Mouse (Mus musculus) heart, embryonic 15.5 days (tissue): ENCODE measurements around the gene Ngly1. TPM values are rescaled to one million over a fixed set of nuclear protein-coding genes. Genes with fewer than 3 reads are reported as not detected.

Experiments used
- ATAC-seq: fragments of 200-750 bp; cut with Nextera tagmentation; replicated peaks from 2 replicates; pipeline ENCODE4 v1.8.0; 2017; ENCODE audit warnings: low read depth, moderate TSS enrichment; ENCODE audit not compliant: insufficient number of reproducible peaks, insufficient read depth, low FRiP score
- H3K27ac ChIP-seq: fragments of 300-500 bp; sonication (generic); 2 replicates; pipeline ENCODE4 v1.5.1; 2015; ENCODE audit warnings: mild to moderate bottlenecking, inconsistent platforms
- H3K27me3 ChIP-seq: fragments of 300-500 bp; sonication (generic); 2 replicates; pipeline ENCODE4 v1.6.1; 2015; ENCODE audit warnings: inconsistent platforms
- H3K36me3 ChIP-seq: fragments of 300-500 bp; sonication (generic); 2 replicates; pipeline ENCODE4 v1.6.1; 2015; ENCODE audit warnings: mild to moderate bottlenecking, inconsistent platforms
- H3K4me1 ChIP-seq: fragments of 300-500 bp; sonication (generic); replicated peaks from 2 replicates; pipeline ENCODE4 v1.6.1; 2015; ENCODE audit warnings: inconsistent platforms
- H3K4me2 ChIP-seq: fragments of 300-500 bp; sonication (generic); 2 replicates; pipeline ENCODE4 v1.6.1; 2015; ENCODE audit warnings: inconsistent platforms, mild to moderate bottlenecking, moderate library complexity
- H3K4me3 ChIP-seq: fragments of 300-500 bp; sonication (generic); 2 replicates; pipeline ENCODE4 v1.5.1; 2015; ENCODE audit warnings: mild to moderate bottlenecking, inconsistent platforms
- H3K9ac ChIP-seq: fragments of 300-500 bp; sonication (generic); 2 replicates; pipeline ENCODE4 v1.6.1; 2015; ENCODE audit warnings: mild to moderate bottlenecking, inconsistent platforms
- H3K9me3 ChIP-seq: fragments of 300-500 bp; sonication (generic); replicated peaks from 2 replicates; pipeline ENCODE4 v1.6.1; 2016; ENCODE audit warnings: inconsistent platforms
- WGBS: fragments of 180-500 bp; shearing (Covaris S2); methylation state at CpG from one replicate; pipeline ENCODE4 v1.1.7; 2015; ENCODE audit warnings: mixed read lengths; 5-methylcytosine and 5-hydroxymethylcytosine counted together
- polyA plus RNA-seq: library from polyadenylated mRNA; unstranded; fragments of >200 nt; fragmentation: Nextera tagmentation; extraction: Ambion mirVana; gene quantifications from 2 replicates; pipeline ENCODE4 v1.2.1, GENCODE M21; 2015

The Ngly1 gene
- polyA plus RNA-seq, 1 experiment from 2014 or later: 23.7 TPM

GRCm38 (mm10) chr14:16261869-16262268, 12.8 kb downstream of the Ngly1 start:
- Histone ChIP-seq H3K27ac (no peak overlapping the region), H3K4me3 (no peak overlapping the region), H3K36me3 (peaks cover 24% of the 10 kb centered on the region), H3K27me3 (no peaks in the 10 kb centered on the region), H3K4me2 (no peak overlapping the region), H3K4me1 (no peaks in the 10 kb centered on the region), H3K9ac (no peak overlapping the region), H3K9me3 (no peaks in the 10 kb centered on the region)
- no peak for ATAC-seq
- WGBS: 79% methylated on average over 3 of the region's 3 CpGs

- ATAC-seq: no peak
- Histone ChIP-seq H3K9ac (no peak overlapping the region), H3K9me3 (no peaks in the 10 kb centered on the region), H3K4me1 (no peaks in the 10 kb centered on the region), H3K4me3 (no peak overlapping the region), H3K27me3 (no peaks in the 10 kb centered on the region), H3K27ac (no peak overlapping the region), H3K4me2 (no peak overlapping the region), H3K36me3 (peaks cover 23% of the 10 kb centered on the region)
- 89% methylated on average over 5 of the region's 5 CpGs for WGBS
Measured at GRCm38 (mm10) chr14:16267028-16267427, 17.9 kb downstream of the Ngly1 start.

- no peaks in the 10 kb centered on the region for H3K27me3 ChIP-seq
- no peak overlapping the region for H3K4me3 ChIP-seq
- WGBS: 78% methylated on average over 2 of the region's 2 CpGs
- H3K4me2 ChIP-seq: no peak overlapping the region
- H3K4me1 ChIP-seq: no peaks in the 10 kb centered on the region
- H3K27ac ChIP-seq: no peak overlapping the region
- no peaks in the 10 kb centered on the region for H3K9me3 ChIP-seq
- no peak for ATAC-seq
- peaks cover 25% of the 10 kb centered on the region for H3K36me3 ChIP-seq
- no peak overlapping the region for H3K9ac ChIP-seq
Measured at GRCm38 (mm10) chr14:16269776-16270175, 20.7 kb downstream of the Ngly1 start.

DNA sequence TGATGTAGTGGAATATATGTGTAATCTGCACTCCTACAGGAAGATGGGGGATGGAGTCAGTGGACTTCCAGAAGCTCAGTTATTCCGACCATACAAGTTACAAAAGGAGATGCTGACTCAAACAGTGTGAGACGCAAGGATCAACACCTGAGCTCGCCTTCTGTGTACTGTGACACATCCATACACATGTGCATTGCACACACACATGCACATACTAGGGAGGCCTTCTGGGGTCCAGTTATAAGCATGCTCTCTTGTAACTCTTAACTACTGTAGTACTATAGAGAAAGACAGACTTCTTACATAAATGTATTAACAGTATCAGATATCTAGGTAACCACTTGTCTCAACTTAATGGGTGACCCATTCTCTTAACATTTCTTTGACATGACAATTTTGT, 24.6 kb downstream of the Ngly1 start:
- 76% methylated on average over 3 of the region's 3 CpGs for WGBS
- H3K4me1 ChIP-seq: no peaks in the 10 kb centered on the region
- H3K27me3 ChIP-seq: no peaks in the 10 kb centered on the region
- H3K36me3 ChIP-seq: peaks cover 22% of the 10 kb centered on the region
- no peak for ATAC-seq
- no peaks in the 10 kb centered on the region for H3K9me3 ChIP-seq
- no peak overlapping the region for H3K4me3 ChIP-seq
- H3K4me2 ChIP-seq: no peak overlapping the region
- no peak overlapping the region for H3K9ac ChIP-seq
- H3K27ac ChIP-seq: no peak overlapping the region

- Histone ChIP-seq H3K27me3 (no peaks in the 10 kb centered on the region), H3K9me3 (no peaks in the 10 kb centered on the region), H3K4me2 (no peak overlapping the region), H3K27ac (no peak overlapping the region), H3K4me1 (no peaks in the 10 kb centered on the region), H3K36me3 (peaks cover 10% of the 10 kb centered on the region), H3K9ac (no peak overlapping the region), H3K4me3 (no peak overlapping the region)
- WGBS: 79% methylated on average over 4 of the region's 4 CpGs
- no peak for ATAC-seq
Measured at GRCm38 (mm10) chr14:16279196-16279595, 30.1 kb downstream of the Ngly1 start.

- no peak overlapping the region for H3K27ac ChIP-seq
- H3K4me2 ChIP-seq: no peak overlapping the region
- WGBS: 86% methylated on average over 4 of the region's 4 CpGs
- no peaks in the 10 kb centered on the region for H3K27me3 ChIP-seq
- no peak overlapping the region for H3K4me3 ChIP-seq
- H3K36me3 ChIP-seq: peaks cover 10% of the 10 kb centered on the region
- no peak for ATAC-seq
- no peak overlapping the region for H3K9ac ChIP-seq
- no peaks in the 10 kb centered on the region for H3K4me1 ChIP-seq
- no peaks in the 10 kb centered on the region for H3K9me3 ChIP-seq
Measured at GRCm38 (mm10) chr14:16283966-16284365, 34.9 kb downstream of the Ngly1 start.

DNA sequence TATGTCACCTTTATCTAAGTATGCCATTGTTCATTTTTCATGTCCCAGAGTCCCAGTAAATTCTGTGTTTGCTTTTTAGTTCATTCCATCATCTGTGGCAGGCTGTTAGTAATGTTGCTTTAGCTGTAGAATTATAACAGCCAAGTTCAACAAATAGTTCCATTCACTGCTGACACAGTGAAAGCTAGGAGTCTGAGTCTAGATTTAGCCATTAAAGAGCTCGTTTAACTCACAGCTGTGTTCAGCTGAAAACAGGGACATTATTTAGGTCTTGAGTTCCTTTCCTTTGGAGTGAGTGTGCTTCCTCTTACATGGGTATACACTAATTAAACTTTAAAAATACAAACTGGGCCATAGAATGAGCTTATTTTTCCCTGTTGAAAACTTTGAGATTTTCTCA, 43.3 kb downstream of the Ngly1 start:
- no peak overlapping the region for H3K9ac ChIP-seq
- H3K4me3 ChIP-seq: no peak overlapping the region
- H3K27me3 ChIP-seq: no peaks in the 10 kb centered on the region
- no peaks in the 10 kb centered on the region for H3K9me3 ChIP-seq
- no peak overlapping the region for H3K4me2 ChIP-seq
- no peaks in the 10 kb centered on the region for H3K4me1 ChIP-seq
- H3K36me3 ChIP-seq: peaks cover 19% of the 10 kb centered on the region
- ATAC-seq: no peak
- H3K27ac ChIP-seq: no peak overlapping the region
- WGBS: 50% methylated on average over 1 of the region's 1 CpGs

GRCm38 (mm10) chr14:16293015-16293414, 43.9 kb downstream of the Ngly1 start:
- H3K4me1 ChIP-seq: no peaks in the 10 kb centered on the region
- no peak for ATAC-seq
- no peaks in the 10 kb centered on the region for H3K27me3 ChIP-seq
- H3K27ac ChIP-seq: no peak overlapping the region
- H3K9me3 ChIP-seq: no peaks in the 10 kb centered on the region
- peaks cover 19% of the 10 kb centered on the region for H3K36me3 ChIP-seq
- H3K9ac ChIP-seq: no peak overlapping the region
- H3K4me2 ChIP-seq: no peak overlapping the region
- H3K4me3 ChIP-seq: no peak overlapping the region

GRCm38 (mm10) chr14:16293921-16294320, 44.8 kb downstream of the Ngly1 start:
- H3K9ac ChIP-seq: no peak overlapping the region
- H3K4me1 ChIP-seq: no peaks in the 10 kb centered on the region
- WGBS: 66% methylated on average over 1 of the region's 1 CpGs
- no peaks in the 10 kb centered on the region for H3K9me3 ChIP-seq
- H3K4me3 ChIP-seq: no peak overlapping the region
- no peak for ATAC-seq
- peaks cover 21% of the 10 kb centered on the region for H3K36me3 ChIP-seq
- no peaks in the 10 kb centered on the region for H3K27me3 ChIP-seq
- no peak overlapping the region for H3K4me2 ChIP-seq
- H3K27ac ChIP-seq: no peak overlapping the region

GRCm38 (mm10) chr14:16296816-16297468, 47.9 kb downstream of the Ngly1 start:
- 70% methylated on average over 2 of the region's 2 CpGs for WGBS
- no peak overlapping the region for H3K4me3 ChIP-seq
- H3K9me3 ChIP-seq: no peaks in the 10 kb centered on the region
- H3K9ac ChIP-seq: no peak overlapping the region
- H3K27ac ChIP-seq: no peak overlapping the region
- no peaks in the 10 kb centered on the region for H3K27me3 ChIP-seq
- H3K4me2 ChIP-seq: no peak overlapping the region
- peaks cover 26% of the 10 kb centered on the region for H3K36me3 ChIP-seq
- no peaks in the 10 kb centered on the region for H3K4me1 ChIP-seq
- no peak for ATAC-seq

- Histone ChIP-seq H3K27ac (no peak overlapping the region), H3K27me3 (no peaks in the 10 kb centered on the region), H3K36me3 (peaks cover 19% of the 10 kb centered on the region), H3K9ac (no peak overlapping the region), H3K4me1 (no peaks in the 10 kb centered on the region), H3K4me2 (no peak overlapping the region), H3K9me3 (no peaks in the 10 kb centered on the region), H3K4me3 (no peak overlapping the region)
- WGBS: 90% methylated on average over 5 of the region's 5 CpGs
- no peak for ATAC-seq
Measured at GRCm38 (mm10) chr14:16301735-16302134, 52.7 kb downstream of the Ngly1 start.

GRCm38 (mm10) chr14:16302688-16303087, 53.6 kb downstream of the Ngly1 start:
- H3K4me2 ChIP-seq: no peak overlapping the region
- H3K27ac ChIP-seq: no peak overlapping the region
- ATAC-seq: no peak
- 55% methylated on average over 1 of the region's 1 CpGs for WGBS
- H3K4me3 ChIP-seq: no peak overlapping the region
- H3K36me3 ChIP-seq: peaks cover 17% of the 10 kb centered on the region
- H3K27me3 ChIP-seq: no peaks in the 10 kb centered on the region
- no peaks in the 10 kb centered on the region for H3K9me3 ChIP-seq
- no peaks in the 10 kb centered on the region for H3K4me1 ChIP-seq
- no peak overlapping the region for H3K9ac ChIP-seq
